Mouse (Mus musculus) adrenal gland, adult (tissue): ENCODE results near the gene Kcnab1.

ENCODE experiments used
- DNase-seq, 2 experiments: peaks; one replicate each; pipeline ENCODE4 v3.0.0; 2022 to 2023; ENCODE audit warnings: low spot score in 1 of 2; ENCODE audit not compliant: inconsistent age in 2 of 2

Gene Kcnab1

DNA sequence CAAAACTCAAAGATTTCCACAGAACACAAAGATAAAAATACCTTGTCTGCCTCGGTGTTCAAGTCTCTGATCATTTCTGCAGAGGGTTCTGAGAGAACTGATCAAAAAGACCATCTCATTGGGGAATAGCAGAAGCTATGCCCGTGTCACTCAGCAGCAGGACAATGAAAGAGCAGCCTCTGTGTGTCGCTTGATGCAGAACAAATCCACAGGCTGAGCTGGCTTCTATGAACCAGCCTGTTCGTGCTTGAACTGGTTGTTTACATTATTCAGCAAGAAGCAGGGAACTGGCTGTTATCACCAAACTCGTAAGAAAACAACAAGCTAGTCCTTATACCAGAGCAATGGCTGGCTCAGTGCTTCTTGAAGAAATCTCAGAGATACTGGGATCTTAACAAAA lies 193.4 kb downstream of the Kcnab1 start:
- no peak for DNase-seq

DNA sequence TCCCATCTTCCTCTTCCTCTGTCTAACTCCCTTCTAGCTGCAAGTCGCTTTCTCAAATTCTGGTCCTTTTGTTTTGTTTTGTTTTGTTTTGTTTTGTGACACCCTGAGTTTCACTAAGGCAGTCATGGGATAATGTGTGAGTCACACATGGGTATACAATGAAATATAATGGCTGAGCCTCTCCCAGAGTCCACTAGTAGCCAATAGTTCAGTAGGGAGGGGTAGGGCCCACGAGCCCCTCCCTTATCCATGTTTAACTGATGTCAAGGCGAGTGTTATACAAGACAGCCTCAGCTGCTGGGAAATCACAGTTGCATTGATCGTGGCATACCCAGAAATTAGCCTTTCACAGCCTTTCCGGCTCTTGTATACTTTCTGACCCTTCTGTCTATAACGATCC lies 206.7 kb downstream of the Kcnab1 start:
- DNase-seq = no peak

DNA sequence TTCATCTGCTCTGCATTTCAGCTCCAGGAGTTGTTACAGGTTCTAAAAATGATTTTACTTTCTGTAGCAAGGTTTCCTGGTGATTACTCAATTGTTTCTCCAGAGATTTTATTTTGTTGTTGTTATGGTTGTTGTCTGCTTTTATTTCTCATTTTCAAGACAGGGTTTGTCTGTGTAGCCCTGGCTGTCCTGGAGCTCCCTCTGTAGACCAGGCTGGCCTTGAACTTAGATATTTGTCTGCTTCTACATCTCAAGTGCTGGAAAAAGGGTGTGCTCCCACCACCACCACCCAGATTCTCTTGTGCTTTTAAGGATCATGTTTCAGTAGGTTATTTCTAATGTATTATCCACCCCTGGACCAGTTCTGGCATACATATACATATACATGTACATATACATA lies 207.6 kb downstream of the Kcnab1 start:
- DNase-seq = no peak

GRCm38 (mm10) chr3:65317876-65318537 lies 208.8 kb downstream of the Kcnab1 start:
- peak; percentile 23 to 77 for DNase-seq

DNA sequence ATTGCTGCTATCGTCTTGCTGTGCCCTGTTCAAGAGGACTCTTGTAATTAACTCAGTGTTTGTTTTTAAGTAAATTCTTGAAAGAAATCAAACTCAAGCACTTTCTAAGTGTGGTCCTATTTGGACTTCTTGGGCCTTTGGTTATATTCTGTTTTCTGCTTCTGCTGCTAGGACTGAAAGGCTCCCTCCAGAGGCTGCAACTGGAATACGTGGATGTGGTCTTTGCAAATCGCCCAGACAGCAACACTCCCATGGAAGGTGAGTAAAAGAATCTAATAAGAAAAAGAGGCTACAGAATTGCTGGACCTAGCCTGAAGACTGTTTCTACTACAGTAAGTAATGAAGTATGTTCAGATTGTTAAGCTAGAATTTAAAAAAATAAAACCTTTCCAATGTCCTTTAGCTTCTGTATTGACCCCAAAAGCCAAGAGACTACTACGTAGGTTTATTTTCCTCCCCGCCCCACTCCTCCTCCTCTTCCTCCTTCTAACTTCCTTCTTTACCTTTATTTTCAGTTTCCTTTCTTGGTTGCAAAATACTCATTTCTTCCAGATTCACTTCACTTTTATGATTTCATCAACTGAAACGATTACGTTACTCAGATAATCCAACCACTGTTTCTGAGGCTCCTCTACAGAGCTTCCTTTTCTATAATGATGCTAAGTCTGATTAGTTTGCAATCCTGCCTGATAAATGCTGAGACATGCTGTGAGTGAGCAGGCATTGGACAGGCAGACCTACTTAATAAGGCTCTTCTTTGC lies 210.2 kb downstream of the Kcnab1 start:
- DNase-seq = peak in 1 of 2 experiments; percentile 49

DNA sequence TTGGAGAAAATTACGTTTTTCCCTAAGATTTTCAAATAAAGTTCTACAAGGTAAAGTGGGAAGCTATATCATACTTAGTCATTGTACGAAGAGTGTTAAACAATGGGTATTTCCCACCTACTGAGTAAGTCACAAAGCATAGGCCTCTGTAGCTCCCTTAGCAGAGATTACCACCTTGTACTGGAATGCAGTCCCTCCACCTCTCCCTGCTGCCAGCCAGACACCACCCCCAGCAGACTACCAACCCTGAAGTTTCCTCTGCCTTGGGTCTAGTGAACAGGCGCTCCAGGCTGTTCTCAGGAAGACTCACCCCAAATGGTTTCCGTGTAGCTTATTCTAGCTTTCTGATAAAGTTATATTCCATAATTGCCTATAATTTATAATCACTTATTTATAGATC lies 211.8 kb downstream of the Kcnab1 start:
- DNase-seq = no peak

GRCm38 (mm10) chr3:65321981-65322779 lies 213.0 kb downstream of the Kcnab1 start:
- DNase-seq = no peak

GRCm38 (mm10) chr3:65325254-65325653 lies 216.1 kb downstream of the Kcnab1 start:
- no peak for DNase-seq

DNA sequence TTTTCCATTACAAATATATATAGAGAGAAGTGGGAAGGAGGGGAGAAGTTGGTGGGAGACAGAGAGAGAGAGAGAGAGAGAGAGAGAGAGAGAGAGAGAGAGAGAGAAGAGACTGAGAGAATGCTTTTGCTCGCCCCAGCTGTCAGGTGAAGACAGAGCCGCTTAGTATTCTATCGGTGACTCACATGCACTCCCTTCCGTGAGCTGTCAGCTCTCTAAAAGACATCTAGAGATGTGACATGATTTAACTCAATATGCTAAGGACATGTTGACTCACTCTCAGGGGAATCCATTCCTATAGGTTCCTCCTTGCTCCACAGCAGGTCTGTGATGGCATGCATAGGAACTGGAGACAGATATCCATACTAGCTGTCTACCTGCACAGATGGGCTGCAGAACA lies 219.6 kb downstream of the Kcnab1 start:
- no peak for DNase-seq

DNA sequence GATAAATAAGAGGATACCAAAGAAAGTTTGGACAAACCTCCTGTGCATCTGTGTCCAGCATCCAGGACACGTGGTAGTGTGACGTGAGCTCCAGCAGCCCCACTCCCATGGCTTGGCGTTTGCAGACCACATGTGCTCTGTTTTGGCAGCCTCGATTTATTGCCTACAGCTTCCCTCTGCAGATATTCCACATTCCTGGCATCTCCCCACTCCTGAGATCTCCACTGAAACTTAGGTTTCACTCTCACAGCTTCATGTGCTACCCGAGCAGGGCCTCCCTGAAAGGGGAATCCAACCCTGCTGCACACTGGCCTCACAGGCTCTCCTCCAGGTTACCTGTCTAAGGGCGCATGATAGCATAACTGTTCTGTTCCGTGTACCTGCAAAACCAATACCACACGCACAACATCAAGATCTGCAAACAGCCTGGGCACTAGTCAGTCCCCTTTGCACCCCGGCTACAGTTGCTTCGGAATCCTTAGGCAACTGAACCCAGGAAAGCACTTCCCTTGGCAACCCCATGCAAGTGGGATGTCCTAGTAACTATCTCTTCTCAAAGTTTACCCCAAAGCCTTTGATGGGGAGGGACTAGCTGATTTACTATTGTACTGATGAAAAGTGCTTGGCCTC lies 228.8 kb downstream of the Kcnab1 start:
- no peak for DNase-seq

DNA sequence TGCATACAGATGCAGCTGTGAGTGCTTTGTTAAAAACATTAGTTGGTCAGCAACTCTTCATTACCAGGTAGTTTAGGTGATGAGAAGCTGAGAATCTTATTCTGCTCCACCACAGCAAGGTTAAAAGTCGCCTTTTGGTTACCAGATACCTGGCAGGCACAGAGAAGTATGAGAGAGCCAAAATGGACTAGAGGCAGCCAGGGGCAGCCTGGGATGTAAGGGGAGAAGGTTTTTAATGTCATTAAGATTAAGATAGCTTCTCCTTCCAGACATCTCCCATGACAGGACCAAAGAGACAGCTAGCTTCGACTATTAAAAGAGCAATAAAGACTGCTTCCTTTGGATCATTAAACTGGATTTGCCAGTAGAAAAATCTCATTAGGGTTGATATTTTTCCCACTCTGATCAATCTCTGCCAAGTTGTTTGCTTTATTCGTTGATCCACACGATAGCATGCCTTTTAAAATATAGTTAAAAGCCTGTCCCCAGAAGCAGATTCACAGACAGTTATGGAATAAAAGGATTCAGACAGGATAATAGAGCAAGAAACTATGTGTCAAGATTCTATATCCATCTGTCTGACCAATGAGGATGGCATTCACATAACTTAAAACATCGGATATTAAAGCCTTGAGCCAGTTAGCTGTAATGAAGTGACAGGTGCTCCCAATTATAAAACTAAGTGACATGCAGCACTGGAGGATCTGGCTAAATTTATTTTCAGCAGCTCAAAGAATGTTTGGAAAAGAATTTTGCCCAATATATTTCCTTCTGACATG lies 231.2 kb downstream of the Kcnab1 start:
- DNase-seq = no peak

- DNase-seq = peak in 1 of 2 experiments; percentile 73
Measured at GRCm38 (mm10) chr3:65346176-65346575, 237.0 kb downstream of the Kcnab1 start.

- peak in 1 of 2 experiments; percentile 57 for DNase-seq
Measured at GRCm38 (mm10) chr3:65352278-65353127, 243.3 kb downstream of the Kcnab1 start.

GRCm38 (mm10) chr3:65353263-65354037 lies 244.3 kb downstream of the Kcnab1 start:
- peak in 1 of 2 experiments; percentile 27 for DNase-seq

DNA sequence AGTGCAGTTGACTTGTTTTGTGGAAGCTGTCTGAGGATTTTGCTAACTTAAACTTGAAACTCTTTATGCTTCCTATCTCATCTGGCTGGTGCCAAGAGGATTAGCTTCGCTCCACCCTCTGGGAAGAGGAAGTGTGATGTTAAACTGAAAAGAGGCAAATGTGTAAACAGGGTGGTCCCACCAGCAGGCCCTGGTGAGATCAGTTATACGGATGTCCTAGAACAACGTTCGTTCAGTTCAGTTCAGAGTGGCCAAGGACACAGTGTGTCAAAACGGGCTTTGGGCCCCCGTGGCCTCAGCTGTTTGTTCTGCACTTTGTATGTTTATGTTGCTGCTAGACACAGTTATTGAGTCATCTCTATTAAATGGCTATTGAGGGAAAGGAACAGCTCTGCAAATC lies 246.3 kb downstream of the Kcnab1 start:
- peak; percentile 46 to 72 for DNase-seq

DNA sequence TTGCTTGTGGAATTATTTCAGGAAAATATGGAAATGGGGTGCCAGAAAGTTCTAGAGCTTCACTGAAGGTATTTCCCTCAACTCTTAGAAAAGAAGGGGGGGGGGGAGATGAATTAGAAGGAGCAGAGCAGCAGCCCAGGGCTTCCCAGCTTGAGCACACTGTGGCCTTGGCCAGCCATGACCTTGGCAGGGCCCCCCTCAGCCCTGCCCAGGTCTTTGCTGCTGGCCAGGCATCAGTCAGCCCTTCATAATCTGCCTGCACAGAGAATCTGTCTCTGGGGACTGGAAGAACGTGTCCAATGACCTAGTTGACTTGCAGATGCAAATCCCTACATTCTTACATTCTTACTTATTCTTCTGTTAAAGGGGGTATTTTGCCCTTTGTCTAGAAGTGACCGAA lies 249.1 kb downstream of the Kcnab1 start:
- peak in 1 of 2 experiments; percentile 69 for DNase-seq

DNA sequence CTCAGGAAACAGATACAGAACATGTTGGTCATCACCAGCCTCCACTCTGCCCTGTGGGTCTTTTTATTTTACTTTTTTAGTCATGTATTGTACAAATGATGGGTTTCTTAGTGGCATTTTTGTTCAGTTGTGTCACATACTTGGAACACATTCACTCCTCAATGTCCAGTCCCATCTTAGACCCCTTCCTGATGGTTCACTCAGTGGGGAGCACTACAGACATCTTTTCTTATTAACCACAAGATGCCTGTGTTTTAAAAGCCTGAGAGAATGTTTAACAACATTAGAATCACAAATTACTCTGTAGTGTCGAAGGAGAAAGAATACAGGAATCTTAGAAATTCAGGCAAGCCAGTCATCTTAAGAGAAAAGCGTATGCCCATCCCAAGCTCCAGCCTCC lies 249.7 kb downstream of the Kcnab1 start:
- no peak for DNase-seq

- DNase-seq = no peak
Measured at GRCm38 (mm10) chr3:65360163-65360969, 251.2 kb downstream of the Kcnab1 start.
